ENCODE assay signal across 8 mouse cellular contexts in the genomic region with DNA sequence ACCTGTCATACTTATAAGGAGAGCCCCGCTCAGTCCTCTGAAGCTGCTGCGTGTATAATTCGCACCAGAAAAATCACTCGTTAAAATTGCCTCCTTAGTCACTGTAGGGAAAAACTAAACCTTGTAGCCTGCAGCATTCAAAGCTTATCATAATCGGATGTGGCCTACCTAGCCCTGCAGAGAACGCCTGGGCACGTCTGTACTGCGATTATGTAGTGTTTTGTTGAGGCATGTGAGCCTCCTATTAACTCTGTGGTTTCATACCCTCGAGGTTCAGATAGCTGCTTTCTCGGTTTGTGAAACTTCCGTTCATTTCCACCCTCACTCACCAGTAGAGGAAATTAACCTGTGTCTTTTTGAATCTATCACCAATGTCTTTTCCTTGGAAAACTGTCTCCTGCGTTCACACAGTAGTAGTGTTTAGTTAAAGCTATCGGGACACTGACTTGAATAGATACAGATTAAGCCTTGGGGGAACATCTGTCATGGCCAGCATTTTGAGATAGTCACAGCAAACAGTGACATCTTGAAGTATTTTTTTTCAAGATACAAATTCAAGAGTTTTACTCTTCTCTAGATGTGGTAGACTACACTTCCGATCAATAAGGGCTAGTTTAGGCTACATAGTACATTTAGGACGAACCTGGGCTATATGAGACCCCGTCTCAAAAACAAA. TPM values are rescaled to one million over a fixed set of nuclear protein-coding genes. Genes with fewer than 3 reads are reported as not detected.
DNase-seq lines count a peak whose midpoint lies in the region; ATAC-seq and TF ChIP-seq lines count a peak whose summit lies in the region.

No protein-coding gene starts in this region.

- no peak for DNase-seq in kidney, adult 8-10 months
- DNase-seq in G1E (ENCODE audit: low spot score): no peak
- DNase-seq in forebrain, embryonic 14.5 days (ENCODE audit: low spot score): no peak
- no peak for DNase-seq in Muller cell, postnatal 12 days (ENCODE audit: inconsistent ontology term)
- no peak for DNase-seq in cerebellum, adult 11-12 months
- no peak for DNase-seq in cerebellum, postnatal 14 days

- no peak for ATAC-seq in kidney, embryonic 16.5 days (ENCODE audit: low FRiP score, low TSS enrichment)
- ATAC-seq in G1E (ENCODE audit: extremely low read depth, insufficient number of reproducible peaks, low FRiP score, poor library complexity, severe bottlenecking): peak; percentile 23; the same call in 1 of the 2 replicates
- no peak for ATAC-seq in forebrain, embryonic 14.5 days
- ATAC-seq in liver, embryonic 16.5 days (ENCODE audit: low read depth): peak; percentile 42

- no peaks in the 10 kb centered on the region for H3K27me3 ChIP-seq in kidney, embryonic 16.5 days (ENCODE audit: insufficient read depth, low read length)
- H3K27me3 ChIP-seq in G1E (ENCODE audit: insufficient read depth, low read length): no peaks in the 10 kb centered on the region
- H3K27me3 ChIP-seq in forebrain, embryonic 14.5 days (replicated peaks; ENCODE audit: control insufficient read depth, insufficient read depth, low read length): no peaks in the 10 kb centered on the region
- no peaks in the 10 kb centered on the region for H3K27me3 ChIP-seq in liver, embryonic 16.5 days (ENCODE audit: control insufficient read depth, insufficient read depth, low read depth, low read length)

- H3K4me1 ChIP-seq in kidney, embryonic 16.5 days (ENCODE audit: insufficient read depth, low read length): peaks cover 12% of the 10 kb centered on the region
- H3K4me1 ChIP-seq in G1E (ENCODE audit: insufficient read depth, low read depth, low read length): peaks cover 14% of the 10 kb centered on the region
- H3K4me1 ChIP-seq in forebrain, embryonic 14.5 days (ENCODE audit: control insufficient read depth, insufficient read depth, low read length): peaks cover 5% of the 10 kb centered on the region; the same call in 1 of the 2 replicates
- peaks cover 16% of the 10 kb centered on the region for H3K4me1 ChIP-seq in liver, embryonic 16.5 days (ENCODE audit: control insufficient read depth, low read depth, low read length)

- no peak for TF ChIP-seq CTCF in G1E (IDR thresholded peaks at IDR 0.05; ENCODE audit: low read depth, low read length)

- H3K4me2 ChIP-seq in kidney, embryonic 16.5 days (replicated peaks; ENCODE audit: low read depth, low read length): peak overlapping the region; percentile 87
- H3K4me2 ChIP-seq in forebrain, embryonic 14.5 days (ENCODE audit: low read length): peak overlapping the region; percentile 62
- H3K4me2 ChIP-seq in liver, embryonic 16.5 days (ENCODE audit: low read depth, low read length): peak overlapping the region; percentile 80

- no peaks in the 10 kb centered on the region for H3K9me3 ChIP-seq in kidney, embryonic 16.5 days (ENCODE audit: low read length)
- H3K9me3 ChIP-seq in G1E (replicated peaks): no peaks in the 10 kb centered on the region
- no peaks in the 10 kb centered on the region for H3K9me3 ChIP-seq in forebrain, embryonic 14.5 days (replicated peaks; ENCODE audit: control insufficient read depth, low read length)
- H3K9me3 ChIP-seq in liver, embryonic 16.5 days (replicated peaks; ENCODE audit: control insufficient read depth, low read length): no peaks in the 10 kb centered on the region

- H3K36me3 ChIP-seq in kidney, embryonic 16.5 days (ENCODE audit: insufficient read depth, low read length): no peaks in the 10 kb centered on the region
- peaks cover 31% of the 10 kb centered on the region for H3K36me3 ChIP-seq in G1E (replicated peaks)
- H3K36me3 ChIP-seq in forebrain, embryonic 14.5 days (ENCODE audit: control insufficient read depth, insufficient read depth, low read length): no peaks in the 10 kb centered on the region
- no peaks in the 10 kb centered on the region for H3K36me3 ChIP-seq in liver, embryonic 16.5 days (ENCODE audit: control insufficient read depth, insufficient read depth)

- H3K27ac ChIP-seq in kidney, embryonic 16.5 days (ENCODE audit: low read length): peak overlapping the region; percentile 91
- peak overlapping the region; percentile 82; the same call in 1 of the 2 replicates for H3K27ac ChIP-seq in forebrain, embryonic 14.5 days (ENCODE audit: low read depth, low read length)
- H3K27ac ChIP-seq in liver, embryonic 16.5 days (ENCODE audit: low read length): peak overlapping the region; percentile 95

- WGBS in kidney, embryonic 16.5 days: 30% methylated on average over 16 of the region's 16 CpGs
- WGBS in forebrain, embryonic 14.5 days: 39% methylated on average over 16 of the region's 16 CpGs
- WGBS in liver, embryonic 16.5 days (ENCODE audit: insufficient replicate concordance): 12% methylated on average over 16 of the region's 16 CpGs

- H3K9ac ChIP-seq in kidney, embryonic 16.5 days (replicated peaks; ENCODE audit: low read length): peak overlapping the region; percentile 95
- H3K9ac ChIP-seq in forebrain, embryonic 14.5 days (ENCODE audit: low read length): peak overlapping the region; percentile 98
- H3K9ac ChIP-seq in liver, embryonic 16.5 days (ENCODE audit: low read depth, low read length): peak overlapping the region; percentile 99

- H3K4me3 ChIP-seq in kidney, embryonic 16.5 days (ENCODE audit: low read length): peak overlapping the region; percentile 87
- H3K4me3 ChIP-seq in G1E (ENCODE audit: low read depth, low read length): peak overlapping the region; percentile 100
- H3K4me3 ChIP-seq in forebrain, embryonic 14.5 days (ENCODE audit: low read depth, low read length): peak overlapping the region; percentile 93
- H3K4me3 ChIP-seq in liver, embryonic 16.5 days (ENCODE audit: low read depth, low read length): peak overlapping the region; percentile 91

RNA-seq across cellular contexts. Expression of a gene that starts 0.8 kb away (rescaled TPM):
- polyA plus RNA-seq in kidney, embryonic 16.5 days (2015; fragmentation: Nextera tagmentation; extraction: Ambion mirVana): 44.3 and 46.7 TPM in 2 replicates
- 26.1 and 32.1 TPM in 2 replicates for total RNA-seq in G1E (2014; fragmentation: Nextera tagmentation)
- total RNA-seq in G1E (2017): 21.3 and 22.7 TPM in 2 replicates
- 13.1 and 19.5 TPM in 2 replicates for polyA plus RNA-seq in G1E (2012)
- polyA plus RNA-seq in forebrain, embryonic 14.5 days (2014; fragmentation: Nextera tagmentation; extraction: Ambion mirVana): 8.2 and 8.5 TPM in 2 replicates
- 10.0 and 12.2 TPM in 2 replicates for polyA plus RNA-seq in liver, embryonic 16.5 days (2015; fragmentation: Nextera tagmentation; extraction: Ambion mirVana)

RNA-seq across cellular contexts. Expression of a gene that starts 7.7 kb away (rescaled TPM):
- 0.53 and 0.85 TPM in 2 replicates for polyA plus RNA-seq in kidney, embryonic 16.5 days (2015; fragmentation: Nextera tagmentation; extraction: Ambion mirVana)
- total RNA-seq in G1E (2014; fragmentation: Nextera tagmentation) (not detected in 2 replicates), G1E (2017) (0.38 TPM in 1 of 2 replicates, not detected in the other)
- polyA plus RNA-seq in G1E (2012): 1.5 and 1.8 TPM in 2 replicates
- 0.42 and 0.66 TPM in 2 replicates for polyA plus RNA-seq in forebrain, embryonic 14.5 days (2014; fragmentation: Nextera tagmentation; extraction: Ambion mirVana)
- polyA plus RNA-seq in liver, embryonic 16.5 days (2015; fragmentation: Nextera tagmentation; extraction: Ambion mirVana): not detected in 2 replicates

RNA-seq across cellular contexts. Expression of a gene that starts 20.4 kb away (rescaled TPM):
- polyA plus RNA-seq in kidney, embryonic 16.5 days (2015; fragmentation: Nextera tagmentation; extraction: Ambion mirVana): 58.8 and 61.1 TPM in 2 replicates
- total RNA-seq in G1E (2014; fragmentation: Nextera tagmentation) (32.7 and 53.4 TPM in 2 replicates), G1E (2017) (39.7 and 43.0 TPM in 2 replicates)
- 27.4 and 29.7 TPM in 2 replicates for polyA plus RNA-seq in G1E (2012)
- 27.9 and 39.4 TPM in 2 replicates for polyA plus RNA-seq in forebrain, embryonic 14.5 days (2014; fragmentation: Nextera tagmentation; extraction: Ambion mirVana)
- polyA plus RNA-seq in liver, embryonic 16.5 days (2015; fragmentation: Nextera tagmentation; extraction: Ambion mirVana): 15.9 and 17.4 TPM in 2 replicates

RNA-seq across cellular contexts. Expression of a gene that starts 32.6 kb away (rescaled TPM):
- polyA plus RNA-seq in kidney, embryonic 16.5 days (2015; fragmentation: Nextera tagmentation; extraction: Ambion mirVana): 0.82 and 1.8 TPM in 2 replicates
- not detected in 2 replicates for total RNA-seq in G1E (2014; fragmentation: Nextera tagmentation)
- 0.38 and 1.1 TPM in 2 replicates for total RNA-seq in G1E (2017)
- 0.14 TPM in 1 of 2 replicates, not detected in the other for polyA plus RNA-seq in G1E (2012)
- polyA plus RNA-seq in forebrain, embryonic 14.5 days (2014; fragmentation: Nextera tagmentation; extraction: Ambion mirVana): 1.9 and 2.5 TPM in 2 replicates
- 0.22 TPM in 1 of 2 replicates, not detected in the other for polyA plus RNA-seq in liver, embryonic 16.5 days (2015; fragmentation: Nextera tagmentation; extraction: Ambion mirVana)

RNA-seq across cellular contexts. Expression of a gene that starts 37.2 kb away (rescaled TPM):
- polyA plus RNA-seq in kidney, embryonic 16.5 days (2015; fragmentation: Nextera tagmentation; extraction: Ambion mirVana): 33.3 and 46.5 TPM in 2 replicates
- total RNA-seq in G1E (2014; fragmentation: Nextera tagmentation) (14.4 and 16.3 TPM in 2 replicates), G1E (2017) (15.3 and 19.7 TPM in 2 replicates)
- 125 and 148 TPM in 2 replicates for polyA plus RNA-seq in G1E (2012)
- polyA plus RNA-seq in forebrain, embryonic 14.5 days (2014; fragmentation: Nextera tagmentation; extraction: Ambion mirVana): 48.2 and 57.8 TPM in 2 replicates
- 34.8 and 40.6 TPM in 2 replicates for polyA plus RNA-seq in liver, embryonic 16.5 days (2015; fragmentation: Nextera tagmentation; extraction: Ambion mirVana)

Comparison
In these comparisons a context has a peak if more than half of its experiments do, and no peak if none do; other contexts are left out.
1. ATAC-seq: peak in G1E (single experiment) and liver, embryonic 16.5 days (single experiment); none in kidney, embryonic 16.5 days (single experiment) and forebrain, embryonic 14.5 days (single experiment).
2. Peak in every context shown above with its lines, with median percentiles within 50 percentile points of each other: H3K27ac ChIP-seq, H3K4me2 ChIP-seq, H3K4me3 ChIP-seq and H3K9ac ChIP-seq.